Mouse (Mus musculus): ENCODE measurements around the gene Lancl3.
"Not testable (repeated sequence)": the region's sequence is repeated elsewhere in the genome, so short reads cannot be mapped to it uniquely, and the experiment has no call there.

The Lancl3 gene

DNA sequence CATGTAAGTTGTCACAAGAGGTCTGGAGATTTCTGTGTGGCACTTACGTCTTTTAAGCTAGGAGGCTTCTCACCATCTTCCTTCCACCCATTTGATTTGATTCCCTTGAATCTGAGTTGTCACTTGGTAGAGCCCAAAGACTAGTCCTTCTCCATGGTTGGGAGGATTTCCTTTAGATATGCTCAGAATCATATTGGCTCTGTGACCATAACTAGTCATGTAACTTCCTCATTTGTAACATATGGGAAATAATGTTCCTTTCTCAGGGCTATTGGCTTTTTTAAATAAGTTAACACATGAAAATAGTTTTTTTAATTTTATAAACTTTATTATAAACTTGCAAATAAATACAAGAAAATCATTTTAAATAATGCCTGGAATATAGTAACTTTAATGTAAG is 59.6 kb downstream of the Lancl3 start:
- no peak for DNase-seq (ENCODE audit: low spot score)

DNA sequence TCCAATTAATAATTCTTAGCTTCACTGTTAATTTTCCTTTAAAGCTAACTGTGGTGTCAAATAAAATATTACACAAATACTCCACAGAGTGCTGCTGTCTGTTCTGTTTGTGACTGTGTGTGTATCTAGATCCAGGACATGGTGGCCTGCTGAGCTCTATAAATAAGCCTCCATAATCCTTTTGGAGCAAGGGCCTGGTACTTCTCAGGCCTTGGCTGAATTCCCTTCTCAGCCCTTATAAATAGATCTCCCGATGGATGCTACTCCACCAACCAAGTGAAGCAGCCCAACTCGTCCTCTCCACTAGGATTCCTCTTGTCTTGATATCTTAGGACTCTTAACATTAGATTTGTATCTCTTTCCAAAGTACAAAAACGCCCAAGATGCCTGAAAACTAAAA is 71.4 kb downstream of the Lancl3 start:
- no peak for DNase-seq (ENCODE audit: low spot score)

DNA sequence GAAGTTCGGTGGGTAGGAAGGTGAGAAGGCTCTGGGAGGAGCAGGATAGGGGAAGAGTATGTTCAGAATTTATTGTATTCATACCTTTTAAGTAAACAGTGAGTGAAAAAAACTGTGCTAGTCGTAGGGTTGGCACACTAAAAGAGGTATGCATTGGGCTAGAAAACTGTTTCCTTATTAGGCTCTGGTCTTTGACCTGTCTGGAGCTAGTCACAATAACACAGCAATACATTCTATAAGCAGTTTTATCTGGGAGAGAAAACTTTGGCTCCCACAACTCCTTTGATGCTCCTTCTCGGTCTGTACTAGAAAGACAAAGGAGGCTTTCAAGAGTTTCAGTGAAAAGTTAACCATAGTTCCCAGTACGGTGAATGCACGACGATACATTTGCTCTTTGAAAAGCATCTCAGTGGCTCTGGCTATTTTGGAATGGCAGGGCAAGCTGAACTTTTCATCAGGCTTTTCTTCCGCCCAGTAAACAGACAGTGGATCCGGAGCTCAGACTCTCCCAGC is 72.3 kb downstream of the Lancl3 start:
- DNase-seq (ENCODE audit: low spot score) = no peak

DNA sequence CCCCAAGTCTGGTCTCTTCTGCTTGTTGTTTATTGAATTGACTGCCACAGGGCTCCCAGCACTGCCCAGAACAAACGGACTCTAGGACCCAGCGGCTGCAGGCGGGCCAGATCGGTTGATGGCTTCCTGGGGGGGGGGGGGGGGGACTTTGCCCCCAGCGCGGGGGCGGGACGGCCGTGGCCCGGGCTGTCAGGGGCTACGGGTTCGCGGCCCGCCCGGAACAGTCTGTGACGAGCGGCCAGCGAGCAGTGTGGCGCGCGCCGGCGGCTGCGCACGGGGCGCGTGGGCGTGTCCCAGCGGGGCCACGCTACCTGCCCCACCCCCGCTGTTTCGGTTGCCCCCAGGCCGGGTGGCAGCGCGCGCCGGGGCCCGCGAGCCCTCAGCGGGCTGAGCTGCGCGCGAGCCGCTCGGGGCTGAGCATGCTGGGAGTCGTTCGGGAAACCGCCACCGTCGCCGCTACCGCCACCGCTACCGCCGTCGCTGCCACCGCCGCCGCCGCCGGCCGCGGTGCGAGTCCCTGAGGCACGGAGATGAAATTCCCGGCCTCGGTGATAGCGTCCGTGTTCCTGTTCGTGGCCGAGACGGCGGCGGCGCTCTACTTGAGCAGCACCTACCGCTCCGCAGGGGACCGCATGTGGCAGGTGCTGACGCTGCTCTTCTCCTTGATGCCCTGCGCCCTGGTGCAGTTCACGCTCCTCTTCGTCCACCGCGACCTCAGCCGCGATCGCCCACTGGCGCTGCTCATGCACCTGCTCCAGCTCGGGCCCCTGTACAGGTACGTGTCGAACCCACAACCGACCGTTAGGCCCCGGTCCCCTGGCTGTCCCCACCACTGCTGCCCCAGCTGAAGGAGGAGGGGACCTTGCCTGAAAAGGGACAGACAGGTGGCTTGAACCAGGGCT is 73.0 kb downstream of the Lancl3 start, which contains the start of gene Xk:
Gene Xk, plus strand, starts transcription at position 297 of the 902 bp plus-strand sequence.
- peak; percentile 54 for DNase-seq (ENCODE audit: low spot score)

DNA sequence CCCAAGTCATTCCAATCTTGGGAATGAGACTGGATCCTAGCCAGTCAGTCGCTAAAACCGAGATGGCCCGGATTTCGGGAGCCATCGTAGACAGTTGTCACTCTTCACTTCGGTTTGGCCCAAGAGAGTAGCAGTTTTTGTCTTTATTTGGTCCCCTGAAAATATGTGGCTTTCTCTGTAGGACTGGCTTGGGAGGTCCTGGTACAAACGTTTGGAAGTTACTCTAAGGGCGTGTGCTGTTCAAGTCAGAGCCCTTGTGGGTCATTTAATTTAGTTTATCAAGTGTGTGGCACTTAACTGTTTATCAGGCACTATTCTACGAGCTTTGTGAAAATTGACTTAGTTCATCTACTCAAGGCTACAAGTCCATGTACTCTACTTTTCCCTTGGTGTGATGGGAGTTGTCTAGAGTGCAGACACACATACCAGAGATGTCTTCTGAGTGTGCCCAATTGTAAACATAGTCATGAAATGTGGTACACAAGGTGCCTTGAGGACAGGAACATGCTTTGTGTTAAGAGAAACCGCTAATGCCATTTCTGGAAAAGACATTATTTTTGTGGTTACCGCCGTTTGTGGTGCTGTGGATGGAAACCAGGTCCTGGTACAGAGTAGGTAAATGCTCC is 73.8 kb downstream of the Lancl3 start:
- no peak for DNase-seq (ENCODE audit: low spot score)

DNA sequence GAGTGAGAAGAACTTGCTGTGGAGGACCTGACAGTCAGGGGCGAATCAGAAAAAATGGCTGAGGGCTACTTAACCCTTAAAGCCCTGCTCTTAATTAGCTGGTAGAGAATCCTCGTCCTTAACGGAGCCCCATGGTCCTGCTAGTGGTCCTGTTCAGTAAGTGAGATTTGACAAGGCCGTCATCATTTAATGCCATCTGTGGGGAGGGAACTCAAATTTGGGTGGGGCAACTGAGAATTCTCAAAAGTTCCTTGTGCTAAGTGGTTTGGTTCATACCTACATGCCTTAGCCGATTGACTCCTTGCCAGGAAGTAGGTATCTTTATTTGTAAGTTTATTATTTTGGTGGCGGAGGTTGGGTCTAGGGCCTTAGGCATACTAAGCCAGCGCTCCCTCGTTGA is 74.6 kb downstream of the Lancl3 start:
- DNase-seq (ENCODE audit: low spot score) = no peak

DNA sequence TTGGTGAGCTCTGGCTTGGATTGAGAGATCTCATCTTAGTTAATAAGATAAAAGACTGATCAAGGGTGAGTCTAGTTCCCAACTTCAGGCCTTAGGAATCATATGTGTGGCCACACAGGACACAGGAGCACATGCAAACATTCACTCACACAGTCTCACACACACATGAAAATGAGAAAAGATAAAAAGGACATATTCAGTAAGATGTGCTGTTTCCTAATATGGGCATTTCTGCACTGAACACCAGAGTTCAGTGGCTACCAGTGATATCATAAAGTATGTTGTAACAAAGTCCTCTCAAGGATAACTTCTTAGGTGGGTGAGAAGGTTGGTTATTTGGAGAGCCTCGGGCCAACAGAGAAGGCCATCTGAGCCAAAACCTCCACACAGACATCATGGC is 83.8 kb downstream of the Lancl3 start, which contains the start of gene H2al1m:
Gene H2al1m, plus strand, starts transcription at position 301 of the 400 bp plus-strand sequence.
- DNase-seq (ENCODE audit: low spot score) = not testable (repeated sequence)

DNA sequence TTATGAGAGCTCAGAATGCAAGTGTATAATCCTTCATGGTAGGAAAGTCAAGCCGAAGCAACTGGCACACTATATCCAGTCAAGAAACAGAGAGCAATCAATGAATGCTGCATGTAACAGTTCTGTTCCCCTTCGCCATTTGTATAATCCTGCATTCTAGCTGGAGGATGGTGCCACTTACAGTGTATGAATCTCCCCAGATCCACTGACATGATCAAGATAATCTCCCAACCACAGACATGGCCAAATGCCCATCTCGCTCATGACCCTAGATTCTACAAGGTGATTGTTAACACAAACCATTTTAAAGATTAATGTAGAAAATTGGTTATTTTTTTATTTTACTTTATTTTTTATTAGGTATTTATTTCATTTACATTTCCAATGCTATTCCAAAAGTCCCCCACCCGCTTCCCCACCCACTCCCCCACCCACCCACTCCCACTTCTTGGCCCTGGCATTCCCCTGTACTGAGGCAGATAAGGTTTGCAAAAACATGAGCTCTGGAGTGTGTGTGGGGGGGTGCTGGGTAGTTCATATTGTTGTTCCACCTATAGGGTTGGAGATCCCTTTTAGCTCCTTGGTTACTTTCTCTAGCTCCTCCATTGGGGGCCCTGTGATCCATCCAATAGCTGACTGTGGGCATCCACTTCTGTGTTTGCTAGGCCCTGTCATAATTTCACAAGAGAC is 93.6 kb downstream of the Lancl3 start:
- DNase-seq (ENCODE audit: low spot score) = not testable (repeated sequence)

DNA sequence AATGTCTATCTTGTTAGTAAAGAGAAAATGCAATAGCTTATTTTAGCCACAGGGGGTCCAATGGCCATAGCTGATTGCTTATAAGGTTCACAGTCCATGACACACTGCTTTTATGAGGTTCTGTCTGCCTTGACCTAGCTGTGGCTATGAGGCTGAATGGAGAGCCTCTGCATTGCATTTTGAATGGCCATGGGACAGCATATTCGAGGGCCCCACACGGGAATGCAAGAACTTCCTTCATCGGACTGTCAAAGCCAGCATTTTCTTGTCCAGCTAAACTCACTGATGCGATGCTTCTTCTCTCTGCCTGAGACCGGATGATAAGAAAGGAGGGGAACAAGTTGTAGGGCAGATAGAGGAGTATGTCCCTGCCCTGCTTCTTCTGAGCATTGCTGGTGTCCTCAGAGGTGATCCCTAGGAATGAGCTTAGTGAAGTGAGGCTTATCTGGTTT is 98.7 kb downstream of the Lancl3 start:
- DNase-seq (ENCODE audit: low spot score) = no peak

DNA sequence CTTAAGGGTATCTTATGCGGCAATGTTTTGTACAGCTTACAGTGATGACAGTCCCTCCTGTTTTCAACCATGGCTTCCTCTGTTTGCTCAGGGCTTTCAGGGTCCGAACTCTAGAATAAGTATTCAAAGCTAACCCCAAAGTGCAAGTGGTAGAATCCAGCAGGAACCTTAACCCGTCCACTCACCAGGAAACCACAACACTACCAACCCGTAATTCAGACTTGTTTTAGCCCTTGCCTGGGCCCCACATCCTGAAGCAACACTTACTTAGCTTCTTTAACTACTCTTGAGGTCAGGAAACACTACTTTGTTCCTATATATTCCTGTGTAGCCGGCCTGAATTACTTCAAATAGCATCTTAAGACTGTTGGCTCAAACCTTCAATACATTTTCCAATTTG is 103.1 kb downstream of the Lancl3 start:
- DNase-seq (ENCODE audit: low spot score) = no peak

DNA sequence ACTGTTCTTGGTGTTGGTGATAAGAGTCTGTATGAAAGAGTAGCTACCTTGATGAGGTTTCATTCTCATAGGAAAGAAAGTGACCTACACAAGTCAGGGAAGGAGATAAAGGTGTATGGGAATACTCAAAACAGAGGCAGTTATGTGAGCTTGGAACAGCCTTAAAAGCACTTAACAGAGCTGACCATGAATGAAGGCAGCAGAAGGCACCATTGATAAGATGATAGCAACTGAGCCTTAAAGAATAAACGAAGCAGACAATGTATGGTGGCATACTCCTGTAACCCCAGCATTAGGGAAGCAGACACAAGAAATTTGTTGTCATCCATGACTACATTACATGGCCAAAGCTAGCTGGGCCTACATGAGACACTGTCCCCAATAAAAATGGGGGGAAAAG is 103.8 kb downstream of the Lancl3 start:
- DNase-seq (ENCODE audit: low spot score) = no peak

DNA sequence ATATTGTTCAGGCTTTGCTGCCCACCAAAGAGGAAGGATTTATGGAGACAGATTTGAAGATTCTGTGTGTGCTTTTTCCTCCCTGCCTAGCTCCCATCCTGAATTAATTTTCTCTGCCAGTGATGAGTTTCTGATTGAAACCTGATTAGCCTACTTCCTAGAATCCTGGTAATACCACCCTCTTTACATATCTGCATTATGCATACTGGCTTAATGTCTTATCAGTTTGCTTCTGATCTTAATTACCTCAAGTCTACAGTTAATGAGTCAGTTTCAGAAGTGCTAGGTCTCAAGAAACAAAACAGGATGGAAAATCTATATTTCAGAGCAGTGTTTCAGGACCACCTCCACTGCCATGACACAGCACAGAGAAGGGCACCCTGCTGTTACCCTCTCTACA is 116.8 kb downstream of the Lancl3 start:
- not testable (repeated sequence) for DNase-seq (ENCODE audit: low spot score)

Data from T-cell, adult 2 months (primary cell).